Mouse (Mus musculus) intestine, postnatal 0 days (tissue): ENCODE results near the gene Prr29. TPM values are rescaled to one million over a fixed set of nuclear protein-coding genes. Genes with fewer than 3 reads are reported as not detected.
"Not testable (repeated sequence)": the region's sequence is repeated elsewhere in the genome, so short reads cannot be mapped to it uniquely, and the experiment has no call there.

ENCODE experiments used
- ATAC-seq: fragments of 200-750 bp; cut with Nextera tagmentation; 2 replicates; pipeline ENCODE4 v1.8.0; 2017; ENCODE audit warnings: mild to moderate bottlenecking, moderate TSS enrichment, moderate library complexity
- H3K27ac ChIP-seq: fragments of 300-500 bp; sonication (generic); 2 replicates; pipeline ENCODE4 v1.5.1; 2014; ENCODE audit warnings: mild to moderate bottlenecking, low read depth, low read length, moderate library complexity
- H3K27me3 ChIP-seq: fragments of 300-500 bp; sonication (generic); replicated peaks from 2 replicates; pipeline ENCODE4 v1.6.1; 2014; ENCODE audit warnings: low read length, mixed read lengths; ENCODE audit not compliant: control insufficient read depth, insufficient read depth
- H3K36me3 ChIP-seq: fragments of 300-500 bp; sonication (generic); 2 replicates; pipeline ENCODE4 v1.6.1; 2014; ENCODE audit warnings: mild to moderate bottlenecking, moderate library complexity; ENCODE audit not compliant: control insufficient read depth, insufficient read depth
- H3K4me1 ChIP-seq: fragments of 300-500 bp; sonication (generic); replicated peaks from 2 replicates; pipeline ENCODE4 v1.6.1; 2014; ENCODE audit warnings: antibody characterized with exemption, low read length, mixed read lengths; ENCODE audit not compliant: control insufficient read depth, insufficient read depth
- H3K4me2 ChIP-seq: fragments of 300-500 bp; sonication (generic); replicated peaks from 2 replicates; pipeline ENCODE4 v1.6.1; 2014; ENCODE audit warnings: low read depth, mild to moderate bottlenecking, moderate library complexity
- H3K4me3 ChIP-seq: fragments of 300-500 bp; sonication (generic); 2 replicates; pipeline ENCODE4 v1.5.1; 2014; ENCODE audit warnings: low read depth, low read length
- H3K9ac ChIP-seq: fragments of 300-500 bp; sonication (generic); 2 replicates; pipeline ENCODE4 v1.6.1; 2014; ENCODE audit warnings: mild to moderate bottlenecking, low read depth, low read length
- H3K9me3 ChIP-seq: fragments of 300-500 bp; sonication (generic); 2 replicates; pipeline ENCODE4 v1.6.1; 2016; ENCODE audit warnings: mixed run types; ENCODE audit not compliant: control insufficient read depth
- CTCF ChIP-seq: sonication (generic); IDR thresholded peaks from 2 replicates; pipeline ENCODE4 v1.5.1; 2016; ENCODE audit warnings: low read depth, mild to moderate bottlenecking, control low read depth, antibody characterized with exemption, moderate library complexity
- WGBS: fragments of 180-500 bp; shearing (Covaris S2); extraction: QIAGEN DNeasy Blood & Tissue Kit; methylation state at CpG from one replicate; pipeline ENCODE4 v1.1.7; 2014; 5-methylcytosine and 5-hydroxymethylcytosine counted together
- polyA plus RNA-seq: library from polyadenylated mRNA; unstranded; fragments of >200 nt; fragmentation: Nextera tagmentation; extraction: Ambion mirVana; gene quantifications from 2 replicates; pipeline ENCODE4 v1.2.1, GENCODE M21; 2015

The Prr29 gene
- polyA plus RNA-seq, 1 experiment from 2014 or later = 0.52 TPM

- ATAC-seq = no peak
- Histone ChIP-seq H3K36me3 (no peaks in the 10 kb centered on the region), H3K4me2 (no peak overlapping the region), H3K4me3 (no peak overlapping the region), H3K27me3 (no peaks in the 10 kb centered on the region), H3K27ac (no peak overlapping the region), H3K9ac (no peak overlapping the region), H3K9me3 (no peaks in the 10 kb centered on the region), H3K4me1 (no peaks in the 10 kb centered on the region)
- no peak for TF ChIP-seq CTCF
- WGBS = 78% methylated on average over 7 of the region's 7 CpGs
These were observed 26.4 kb upstream of the Prr29 start for GRCm38 (mm10) chr11:106338870-106339269.

- H3K4me1 ChIP-seq, H3K4me3 ChIP-seq, H3K9me3 ChIP-seq, H3K9ac ChIP-seq, ATAC-seq, H3K36me3 ChIP-seq, H3K27me3 ChIP-seq, H3K4me2 ChIP-seq, H3K27ac ChIP-seq: not testable (repeated sequence)
- WGBS = 93% methylated on average over 4 of the region's 4 CpGs
These were observed 25.9 kb upstream of the Prr29 start for GRCm38 (mm10) chr11:106339323-106339722.

GRCm38 (mm10) chr11:106340990-106341520 is 24.2 kb upstream of the Prr29 start:
- Histone ChIP-seq H3K9ac (no peak overlapping the region), H3K36me3 (no peaks in the 10 kb centered on the region), H3K4me2 (no peak overlapping the region), H3K27ac (no peak overlapping the region), H3K4me3 (no peak overlapping the region), H3K27me3 (no peaks in the 10 kb centered on the region), H3K4me1 (no peaks in the 10 kb centered on the region), H3K9me3 (no peaks in the 10 kb centered on the region)
- ATAC-seq = no peak
- TF ChIP-seq CTCF = no peak
- 82% methylated on average over 9 of the region's 9 CpGs for WGBS

- Histone ChIP-seq H3K27ac (no peak overlapping the region), H3K36me3 (no peaks in the 10 kb centered on the region), H3K4me1 (no peaks in the 10 kb centered on the region), H3K9ac (no peak overlapping the region), H3K4me3 (no peak overlapping the region), H3K4me2 (no peak overlapping the region), H3K9me3 (no peaks in the 10 kb centered on the region), H3K27me3 (no peaks in the 10 kb centered on the region)
- 22% methylated on average over 6 of the region's 6 CpGs for WGBS
- TF ChIP-seq CTCF = no peak
- ATAC-seq = no peak
These were observed 20.4 kb upstream of the Prr29 start for GRCm38 (mm10) chr11:106344910-106345309.

GRCm38 (mm10) chr11:106349772-106350171 is 15.5 kb upstream of the Prr29 start:
- H3K4me2 ChIP-seq = no peak overlapping the region
- TF ChIP-seq CTCF = no peak
- 70% methylated on average over 6 of the region's 6 CpGs for WGBS
- H3K27me3 ChIP-seq = no peaks in the 10 kb centered on the region
- H3K36me3 ChIP-seq = no peaks in the 10 kb centered on the region
- H3K9ac ChIP-seq = no peak overlapping the region
- no peaks in the 10 kb centered on the region for H3K4me1 ChIP-seq
- H3K27ac ChIP-seq = no peak overlapping the region
- H3K4me3 ChIP-seq = no peak overlapping the region
- ATAC-seq = no peak
- H3K9me3 ChIP-seq = no peaks in the 10 kb centered on the region

- no peak overlapping the region for H3K27ac ChIP-seq
- no peaks in the 10 kb centered on the region for H3K9me3 ChIP-seq
- no peaks in the 10 kb centered on the region for H3K4me1 ChIP-seq
- H3K4me3 ChIP-seq = no peak overlapping the region
- no peaks in the 10 kb centered on the region for H3K27me3 ChIP-seq
- no peak overlapping the region for H3K9ac ChIP-seq
- TF ChIP-seq CTCF = no peak
- H3K4me2 ChIP-seq = no peak overlapping the region
- H3K36me3 ChIP-seq = no peaks in the 10 kb centered on the region
- no peak for ATAC-seq
- 45% methylated on average over 5 of the region's 5 CpGs for WGBS
These were observed 14.4 kb upstream of the Prr29 start for GRCm38 (mm10) chr11:106350853-106351252.

GRCm38 (mm10) chr11:106351253-106351652 is 14.0 kb upstream of the Prr29 start:
- Histone ChIP-seq H3K4me3 (no peak overlapping the region), H3K27ac (no peak overlapping the region), H3K27me3 (no peaks in the 10 kb centered on the region), H3K4me1 (no peaks in the 10 kb centered on the region), H3K9ac (no peak overlapping the region), H3K4me2 (no peak overlapping the region), H3K36me3 (no peaks in the 10 kb centered on the region), H3K9me3 (no peaks in the 10 kb centered on the region)
- ATAC-seq = no peak
- no peak for TF ChIP-seq CTCF
- WGBS = 62% methylated on average over 3 of the region's 3 CpGs
